9 mouse cellular contexts compared by ENCODE assay signal in the genomic region with DNA sequence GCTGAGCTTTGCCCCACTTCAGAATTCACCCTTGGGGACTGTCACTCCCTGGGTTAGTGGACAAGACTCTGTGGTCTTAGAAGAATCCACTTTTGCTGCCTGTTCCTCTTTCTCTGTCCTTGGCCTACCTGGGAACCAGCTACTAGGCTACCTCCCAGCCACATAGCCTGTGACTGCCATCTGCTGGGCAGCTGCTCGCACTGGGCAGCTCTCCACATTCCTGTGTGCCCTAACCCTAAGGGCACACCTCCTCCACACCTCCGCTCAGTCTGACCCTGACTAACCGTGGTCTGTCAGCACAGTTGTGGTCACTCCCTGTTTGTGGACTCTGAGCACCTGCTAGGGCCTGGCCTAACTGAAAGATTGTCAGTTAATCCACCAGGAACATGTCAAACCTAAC. TPM values are rescaled to one million over a fixed set of nuclear protein-coding genes. Genes with fewer than 3 reads are reported as not detected.
A peak's percentile ranks its signal among the peaks of the same experiment; 100 is the strongest.
DNase-seq lines count a peak whose midpoint lies in the region; ATAC-seq and TF ChIP-seq lines count a peak whose summit lies in the region.
"Had no signal": no experiment of that assay in that cellular context is flagged by ENCODE, and none has a peak within 500 bp of the region (broad histone marks: within the 10 kb centered on the region; RNA-seq: fewer than 3 reads in every experiment).

No protein-coding gene starts in this region.

- H3K27ac ChIP-seq in left cerebral cortex, adult 2 months, result no peak overlapping the region
- H3K27ac ChIP-seq in forebrain, embryonic 16.5 days (ENCODE audit: low read length), result no peak overlapping the region
- no peak overlapping the region for H3K27ac ChIP-seq in hindbrain, embryonic 16.5 days (ENCODE audit: low read depth, low read length)
- H3K27ac ChIP-seq: embryonic facial prominence, embryonic 13.5 days had no signal

- DNase-seq in left cerebral cortex, adult 2 months (ENCODE audit: extremely low spot score in 1 of 2, low spot score in 2 of 2), result no peak
- DNase-seq in left cerebral cortex, postnatal 25 days (ENCODE audit: low spot score in 2 of 2), result no peak
- DNase-seq in adrenal gland, adult 8-10 months, result peak; percentile 65
- peak; percentile 59 for DNase-seq in gastrocnemius, postnatal 10 days
- DNase-seq in lung, adult 18-20 months, result peak; percentile 64 to 71
- peak; percentile 63 for DNase-seq in testis, postnatal 10 days (ENCODE audit: low spot score)

- H3K27me3 ChIP-seq in forebrain, embryonic 16.5 days (replicated peaks; ENCODE audit: control insufficient read depth, insufficient read depth, low read length), result no peaks in the 10 kb centered on the region
- no peaks in the 10 kb centered on the region for H3K27me3 ChIP-seq in hindbrain, embryonic 16.5 days (replicated peaks; ENCODE audit: control insufficient read depth, insufficient read depth, low read length)
- H3K27me3 ChIP-seq: embryonic facial prominence, embryonic 13.5 days had no signal

- H3K4me1 ChIP-seq in forebrain, embryonic 16.5 days (replicated peaks; ENCODE audit: control insufficient read depth, insufficient read depth, low read length), result no peaks in the 10 kb centered on the region
- no peaks in the 10 kb centered on the region for H3K4me1 ChIP-seq in hindbrain, embryonic 16.5 days (ENCODE audit: control insufficient read depth, insufficient read depth, low read depth, low read length)
- H3K4me1 ChIP-seq: embryonic facial prominence, embryonic 13.5 days had no signal

- peak; percentile 48 for TF ChIP-seq CTCF in left cerebral cortex, adult 2 months (IDR thresholded peaks at IDR 0.05)

- no peak overlapping the region for H3K9ac ChIP-seq in forebrain, embryonic 16.5 days (replicated peaks; ENCODE audit: low read depth, low read length)
- no peak overlapping the region for H3K9ac ChIP-seq in hindbrain, embryonic 16.5 days (ENCODE audit: low read depth, low read length)
- H3K9ac ChIP-seq: embryonic facial prominence, embryonic 13.5 days had no signal

- intact Hi-C loops in left cerebral cortex, adult 2 months (cut with DNase I), result loop anchor here (5.0 kb wide), 1 partner anchor 109 kb away; no protein-coding TSS in a partner anchor
- intact Hi-C loops in left cerebral cortex, postnatal 25 days (cut with DNase I), result no loop called here

- H3K4me3 ChIP-seq in left cerebral cortex, adult 2 months, result no peak overlapping the region
- no peak overlapping the region for H3K4me3 ChIP-seq in forebrain, embryonic 16.5 days (replicated peaks; ENCODE audit: low read length)
- H3K4me3 ChIP-seq in hindbrain, embryonic 16.5 days (ENCODE audit: low read length), result no peak overlapping the region
- H3K4me3 ChIP-seq: embryonic facial prominence, embryonic 13.5 days had no signal

- peaks cover 6% of the 10 kb centered on the region; the same call in 1 of the 2 replicates for H3K36me3 ChIP-seq in forebrain, embryonic 16.5 days (ENCODE audit: control insufficient read depth, insufficient read depth)
- peaks cover 46% of the 10 kb centered on the region for H3K36me3 ChIP-seq in hindbrain, embryonic 16.5 days (ENCODE audit: control insufficient read depth, insufficient read depth, low read length)

- no peaks in the 10 kb centered on the region for H3K9me3 ChIP-seq in forebrain, embryonic 16.5 days (ENCODE audit: control insufficient read depth, low read length)
- H3K9me3 ChIP-seq in hindbrain, embryonic 16.5 days (ENCODE audit: control insufficient read depth, low read length), result no peaks in the 10 kb centered on the region
- H3K9me3 ChIP-seq: embryonic facial prominence, embryonic 13.5 days had no signal

- no peak for ATAC-seq in forebrain, embryonic 16.5 days
- ATAC-seq in hindbrain, embryonic 16.5 days, result no peak

- no peak overlapping the region for H3K4me2 ChIP-seq in forebrain, embryonic 16.5 days (ENCODE audit: low read length)
- no peak overlapping the region for H3K4me2 ChIP-seq in hindbrain, embryonic 16.5 days (ENCODE audit: low read length)
- H3K4me2 ChIP-seq: embryonic facial prominence, embryonic 13.5 days had no signal

- 71% methylated on average over 3 of the region's 3 CpGs for WGBS in forebrain, embryonic 16.5 days
- WGBS in hindbrain, embryonic 16.5 days, result 91% methylated on average over 3 of the region's 3 CpGs

RNA-seq across cellular contexts. Expression of gene Gm13420, which starts 19.9 kb away (rescaled TPM):
- total RNA-seq in left cerebral cortex, adult 2 months (2021), result 1 to 10 TPM; 1.7 to 2.0 TPM
- total RNA-seq in left cerebral cortex, postnatal 25 days (2021), result 1 to 10 TPM; 1.9 to 2.2 TPM
- under 1 TPM in 2 of 4 experiments, not detected in 2; 0.43 to 0.46 TPM for total RNA-seq in adrenal gland, adult 8-10 months (2022)
- total RNA-seq in gastrocnemius, postnatal 10 days (2021), result not detected
- polyA plus RNA-seq in forebrain, embryonic 16.5 days (2015; fragmentation: Nextera tagmentation; extraction: Ambion mirVana), result 0.22 TPM in 1 of 2 replicates, not detected in the other
- polyA plus RNA-seq in hindbrain, embryonic 16.5 days (2015; fragmentation: Nextera tagmentation; extraction: Ambion mirVana), result 0.15 and 0.38 TPM in 2 replicates
- polyA plus RNA-seq: embryonic facial prominence, embryonic 13.5 days had no signal

RNA-seq across cellular contexts. Expression of gene Gm13547, which starts 27.6 kb away (rescaled TPM):
- total RNA-seq in left cerebral cortex, adult 2 months (2021), result not detected
- not detected for total RNA-seq in left cerebral cortex, postnatal 25 days (2021)
- total RNA-seq in adrenal gland, adult 8-10 months (2022), result not detected
- total RNA-seq in gastrocnemius, postnatal 10 days (2021), result not detected
- polyA plus RNA-seq in forebrain, embryonic 16.5 days (2015; fragmentation: Nextera tagmentation; extraction: Ambion mirVana), result 0.42 TPM in 1 of 2 replicates, not detected in the other
- polyA plus RNA-seq in hindbrain, embryonic 16.5 days (2015; fragmentation: Nextera tagmentation; extraction: Ambion mirVana), result not detected in 2 replicates
- polyA plus RNA-seq: embryonic facial prominence, embryonic 13.5 days had no signal

RNA-seq across cellular contexts. Expression of gene Coq4, which starts 55.7 kb away (rescaled TPM):
- total RNA-seq in left cerebral cortex, adult 2 months (2021), result 10 to 100 TPM; 28.8 to 30.1 TPM
- total RNA-seq in left cerebral cortex, postnatal 25 days (2021), result 10 to 100 TPM; 28.1 to 28.9 TPM
- total RNA-seq in adrenal gland, adult 8-10 months (2022), result 10 to 100 TPM; 18.6 to 25.1 (median 20.7) TPM
- total RNA-seq in gastrocnemius, postnatal 10 days (2021), result 1 to 10 TPM; 8.0 to 8.7 TPM
- polyA plus RNA-seq in forebrain, embryonic 16.5 days (2015; fragmentation: Nextera tagmentation; extraction: Ambion mirVana), result 29.8 and 35.9 TPM in 2 replicates
- 44.0 and 48.6 TPM in 2 replicates for polyA plus RNA-seq in hindbrain, embryonic 16.5 days (2015; fragmentation: Nextera tagmentation; extraction: Ambion mirVana)

RNA-seq across cellular contexts. Expression of gene Trub2, which starts 56.8 kb away (rescaled TPM):
- total RNA-seq in left cerebral cortex, adult 2 months (2021), result 10 to 100 TPM; 40.9 to 50.4 TPM
- total RNA-seq in left cerebral cortex, postnatal 25 days (2021), result 10 to 100 TPM; 39.3 to 44.9 TPM
- total RNA-seq in adrenal gland, adult 8-10 months (2022), result 10 to 100 TPM; 38.8 to 73.6 (median 49.8) TPM
- total RNA-seq in gastrocnemius, postnatal 10 days (2021), result 10 to 100 TPM; 24.7 to 36.5 TPM
- 36.6 and 42.4 TPM in 2 replicates for polyA plus RNA-seq in forebrain, embryonic 16.5 days (2015; fragmentation: Nextera tagmentation; extraction: Ambion mirVana)
- 32.5 and 34.2 TPM in 2 replicates for polyA plus RNA-seq in hindbrain, embryonic 16.5 days (2015; fragmentation: Nextera tagmentation; extraction: Ambion mirVana)

Comparison
In these comparisons a context has a peak if more than half of its experiments do, and no peak if none do; other contexts are left out.
1. DNase-seq: peak in adrenal gland, adult 8-10 months (single experiment), gastrocnemius, postnatal 10 days (single experiment), lung, adult 18-20 months (2 of 2) and testis, postnatal 10 days (single experiment); none in left cerebral cortex, adult 2 months (0 of 2) and left cerebral cortex, postnatal 25 days (0 of 2).